Mouse (Mus musculus): ENCODE data around the gene Os9. TPM values are rescaled to one million over a fixed set of nuclear protein-coding genes. Genes with fewer than 3 reads are reported as not detected.

Os9 gene
- polyA plus RNA-seq, 1 experiment from 2014 or later = 76.5 TPM

GRCm38 (mm10) chr10:127126579-127126978 is 5.6 kb upstream of the Os9 start:
- Histone ChIP-seq H3K4me3 (no peak overlapping the region), H3K4me2 (no peak overlapping the region), H3K27ac (no peak overlapping the region), H3K9me3 (no peaks in the 10 kb centered on the region), H3K36me3 (no peaks in the 10 kb centered on the region), H3K27me3 (no peaks in the 10 kb centered on the region), H3K4me1 (peaks cover 10% of the 10 kb centered on the region), H3K9ac (no peak overlapping the region)
- no peak for ATAC-seq (ENCODE audit: insufficient number of reproducible peaks, insufficient read depth, low FRiP score, low TSS enrichment, low read depth)
- WGBS = 80% methylated on average over 5 of the region's 5 CpGs

- peaks cover 13% of the 10 kb centered on the region for H3K4me1 ChIP-seq
These were observed 4.5 kb upstream of the Os9 start for GRCm38 (mm10) chr10:127125210-127126001.

GRCm38 (mm10) chr10:127123436-127123805 is 2.5 kb upstream of the Os9 start:
- WGBS = 7% methylated on average over 4 of the region's 4 CpGs
- peak overlapping the region; percentile 33 for H3K4me3 ChIP-seq
- 0 out of 2 replicates have a peak overlapping the region, but pooled peaks have one; percentile 28 for H3K27ac ChIP-seq
- ATAC-seq (ENCODE audit: insufficient number of reproducible peaks, insufficient read depth, low FRiP score, low TSS enrichment, low read depth) = no peak
- H3K9me3 ChIP-seq = no peaks in the 10 kb centered on the region
- peak overlapping the region; percentile 63 for H3K4me2 ChIP-seq
- no peaks in the 10 kb centered on the region for H3K27me3 ChIP-seq
- peak overlapping the region; percentile 57 for H3K9ac ChIP-seq
- H3K36me3 ChIP-seq = peaks cover 12% of the 10 kb centered on the region
- peaks cover 21% of the 10 kb centered on the region for H3K4me1 ChIP-seq

More at GRCm38 (mm10) chr10:127125210-127126001, 4.5 kb upstream of the Os9 start:
- no peak for ATAC-seq (ENCODE audit: insufficient number of reproducible peaks, insufficient read depth, low FRiP score, low TSS enrichment, low read depth)
- Histone ChIP-seq H3K27me3 (no peaks in the 10 kb centered on the region), H3K27ac (no peak overlapping the region), H3K9me3 (no peaks in the 10 kb centered on the region), H3K4me2 (no peak overlapping the region), H3K4me3 (no peak overlapping the region), H3K9ac (no peak overlapping the region), H3K36me3 (no peaks in the 10 kb centered on the region)
- WGBS = 70% methylated on average over 9 of the region's 9 CpGs

- Histone ChIP-seq H3K9me3 (no peaks in the 10 kb centered on the region), H3K27ac (peak overlapping the region; percentile 28; the same call in 1 of the 2 replicates), H3K9ac (peak overlapping the region; percentile 57), H3K4me3 (peak overlapping the region; percentile 33), H3K4me1 (peaks cover 21% of the 10 kb centered on the region), H3K36me3 (peaks cover 17% of the 10 kb centered on the region), H3K4me2 (peak overlapping the region; percentile 63), H3K27me3 (no peaks in the 10 kb centered on the region)
- ATAC-seq (ENCODE audit: insufficient number of reproducible peaks, insufficient read depth, low FRiP score, low TSS enrichment, low read depth) = no peak
- 9% methylated on average over 13 of the region's 13 CpGs for WGBS
These were observed 2.0 kb upstream of the Os9 start for GRCm38 (mm10) chr10:127122784-127123435.

GRCm38 (mm10) chr10:127122018-127122417 is 1.1 kb upstream of the Os9 start:
- H3K9ac ChIP-seq = no peak overlapping the region
- no peaks in the 10 kb centered on the region for H3K9me3 ChIP-seq
- H3K27ac ChIP-seq = no peak overlapping the region
- peaks cover 21% of the 10 kb centered on the region for H3K4me1 ChIP-seq
- H3K36me3 ChIP-seq = peaks cover 24% of the 10 kb centered on the region
- no peak overlapping the region for H3K4me3 ChIP-seq
- WGBS = 84% methylated on average over 3 of the region's 3 CpGs
- H3K27me3 ChIP-seq = no peaks in the 10 kb centered on the region
- H3K4me2 ChIP-seq = no peak overlapping the region
- ATAC-seq (ENCODE audit: insufficient number of reproducible peaks, insufficient read depth, low FRiP score, low TSS enrichment, low read depth) = no peak

GRCm38 (mm10) chr10:127120301-127121065 is 448 bp downstream of the Os9 start:
- 4% methylated on average over 34 of the region's 34 CpGs for WGBS
- Histone ChIP-seq H3K9me3 (no peaks in the 10 kb centered on the region), H3K4me2 (peak overlapping the region; percentile 97), H3K36me3 (peaks cover 39% of the 10 kb centered on the region), H3K27ac (no peak overlapping the region), H3K4me1 (peaks cover 21% of the 10 kb centered on the region), H3K9ac (peak overlapping the region; percentile 81), H3K4me3 (peak overlapping the region; percentile 79), H3K27me3 (no peaks in the 10 kb centered on the region)
- ATAC-seq (ENCODE audit: insufficient number of reproducible peaks, insufficient read depth, low FRiP score, low TSS enrichment, low read depth) = 0 out of 2 replicates have a peak, but pooled peaks have one; percentile 11

GRCm38 (mm10) chr10:127119229-127119628 is 1.7 kb downstream of the Os9 start:
- no peak for ATAC-seq (ENCODE audit: insufficient number of reproducible peaks, insufficient read depth, low FRiP score, low TSS enrichment, low read depth)
- Histone ChIP-seq H3K27ac (no peak overlapping the region), H3K9me3 (no peaks in the 10 kb centered on the region), H3K27me3 (no peaks in the 10 kb centered on the region), H3K4me3 (no peak overlapping the region), H3K36me3 (peaks cover 43% of the 10 kb centered on the region), H3K9ac (no peak overlapping the region), H3K4me1 (peaks cover 21% of the 10 kb centered on the region), H3K4me2 (no peak overlapping the region)
- 93% methylated on average over 10 of the region's 10 CpGs for WGBS

- H3K27me3 ChIP-seq = no peaks in the 10 kb centered on the region
- no peak overlapping the region for H3K4me3 ChIP-seq
- no peaks in the 10 kb centered on the region for H3K9me3 ChIP-seq
- peaks cover 43% of the 10 kb centered on the region for H3K36me3 ChIP-seq
- no peak overlapping the region for H3K4me2 ChIP-seq
- H3K4me1 ChIP-seq = peaks cover 21% of the 10 kb centered on the region
- no peak overlapping the region for H3K27ac ChIP-seq
- H3K9ac ChIP-seq = no peak overlapping the region
- no peak for ATAC-seq (ENCODE audit: insufficient number of reproducible peaks, insufficient read depth, low FRiP score, low TSS enrichment, low read depth)
- 90% methylated on average over 11 of the region's 11 CpGs for whole genome bisulfite sequencing
These were observed 2.5 kb downstream of the Os9 start for GRCm38 (mm10) chr10:127118470-127118869.

GRCm38 (mm10) chr10:127115068-127115467 is 5.9 kb downstream of the Os9 start:
- no peak overlapping the region for H3K9ac ChIP-seq
- no peak overlapping the region for H3K4me3 ChIP-seq
- H3K27ac ChIP-seq = no peak overlapping the region
- no peak for ATAC-seq (ENCODE audit: insufficient number of reproducible peaks, insufficient read depth, low FRiP score, low TSS enrichment, low read depth)
- peaks cover 4% of the 10 kb centered on the region; the same call in 1 of the 2 replicates for H3K4me1 ChIP-seq
- H3K4me2 ChIP-seq = no peak overlapping the region
- no peaks in the 10 kb centered on the region for H3K9me3 ChIP-seq
- H3K36me3 ChIP-seq = peaks cover 54% of the 10 kb centered on the region
- no peaks in the 10 kb centered on the region for H3K27me3 ChIP-seq
- 90% methylated on average over 2 of the region's 2 CpGs for WGBS

GRCm38 (mm10) chr10:127114408-127114807 is 6.5 kb downstream of the Os9 start:
- H3K4me2 ChIP-seq = no peak overlapping the region
- H3K9ac ChIP-seq = no peak overlapping the region
- no peaks in the 10 kb centered on the region for H3K4me1 ChIP-seq
- 93% methylated on average over 11 of the region's 11 CpGs for WGBS
- H3K9me3 ChIP-seq = no peaks in the 10 kb centered on the region
- H3K27me3 ChIP-seq = no peaks in the 10 kb centered on the region
- H3K36me3 ChIP-seq = peaks cover 52% of the 10 kb centered on the region
- H3K4me3 ChIP-seq = no peak overlapping the region
- ATAC-seq (ENCODE audit: insufficient number of reproducible peaks, insufficient read depth, low FRiP score, low TSS enrichment, low read depth) = no peak
- no peak overlapping the region for H3K27ac ChIP-seq

- H3K9me3 ChIP-seq = no peaks in the 10 kb centered on the region
- no peak for ATAC-seq (ENCODE audit: insufficient number of reproducible peaks, insufficient read depth, low FRiP score, low TSS enrichment, low read depth)
- H3K4me3 ChIP-seq = no peak overlapping the region
- no peak overlapping the region for H3K9ac ChIP-seq
- H3K36me3 ChIP-seq = peaks cover 32% of the 10 kb centered on the region
- no peak overlapping the region for H3K4me2 ChIP-seq
- no peaks in the 10 kb centered on the region for H3K27me3 ChIP-seq
- no peak overlapping the region for H3K27ac ChIP-seq
- H3K4me1 ChIP-seq = no peaks in the 10 kb centered on the region
- 89% methylated on average over 15 of the region's 15 CpGs for WGBS
These were observed 9.7 kb downstream of the Os9 start for GRCm38 (mm10) chr10:127111001-127111887.

All from embryonic facial prominence, embryonic 13.5 days (tissue).